Mouse (Mus musculus) myocyte (in vitro differentiated cells): ENCODE measurements at regions not wholly inside any gene's neighbourhood (a gene's known extent, or its start where the extent isn't known, plus 50 kb on each side); places are given as distances from the start of the nearest gene placed in this dataset.

Experiments used
- H3K27me3 ChIP-seq: one replicate; pipeline ENCODE4 v1.6.1; 2011; ENCODE audit not compliant: control insufficient read depth, insufficient read depth, insufficient read length
- H3K36me3 ChIP-seq: one replicate; pipeline ENCODE4 v1.6.1; 2011; ENCODE audit not compliant: control insufficient read depth, insufficient read depth
- H3K4me2 ChIP-seq: one replicate; pipeline ENCODE4 v1.6.1; 2011; ENCODE audit warnings: low read depth, control low read depth
- H3K4me3 ChIP-seq: one replicate; pipeline ENCODE4 v1.5.1; 2011; ENCODE audit warnings: mild to moderate bottlenecking, control low read depth, moderate library complexity
- H3K79me2 ChIP-seq: one replicate; pipeline ENCODE4 v1.6.1; 2011; ENCODE audit not compliant: control insufficient read depth, insufficient read depth
- H3ac ChIP-seq: one replicate; pipeline ENCODE4 v1.6.1; 2011; ENCODE audit not compliant: control insufficient read depth, insufficient read length
- CEBPB ChIP-seq: IDR thresholded peaks from 2 replicates; pipeline ENCODE4 v1.6.1; 2011; ENCODE audit warnings: mild to moderate bottlenecking, moderate library complexity; ENCODE audit not compliant: poor library complexity, insufficient read depth, severe bottlenecking
- E2F4 ChIP-seq: IDR thresholded peaks from one replicate; pipeline ENCODE4 v1.6.1; 2011; ENCODE audit warnings: mild to moderate bottlenecking, control low read depth, moderate library complexity; ENCODE audit not compliant: insufficient read depth
- MAX ChIP-seq: IDR thresholded peaks from one replicate; pipeline ENCODE4 v1.6.1; 2011; ENCODE audit warnings: low read depth, mild to moderate bottlenecking, control low read depth
- MYOD1 ChIP-seq, 3 experiments: IDR thresholded peaks; one replicate each; pipeline ENCODE4 v1.6.1; 2011; ENCODE audit warnings: control low read depth in 2 of 3, low read depth in 2 of 3, mild to moderate bottlenecking in 2 of 3, moderate library complexity in 1 of 3; ENCODE audit not compliant: insufficient read length in 2 of 3, control insufficient read depth in 1 of 3
- MYOG ChIP-seq, 3 experiments: IDR thresholded peaks; one replicate each; pipeline ENCODE4 v1.6.1; 2011; ENCODE audit warnings: control low read depth in 2 of 3, low read depth in 2 of 3, mild to moderate bottlenecking in 2 of 3; ENCODE audit not compliant: insufficient read length in 2 of 3, control insufficient read depth in 1 of 3, insufficient read depth in 1 of 3
- POLR2A ChIP-seq: IDR thresholded peaks from one replicate; pipeline ENCODE4 v1.6.1; 2011; ENCODE audit warnings: low read depth, mild to moderate bottlenecking, control low read depth, moderate library complexity; ENCODE audit not compliant: insufficient read length
- POLR2AphosphoS2 ChIP-seq: IDR thresholded peaks from one replicate; pipeline ENCODE4 v1.6.1; 2011; ENCODE audit warnings: low read depth, control low read depth; ENCODE audit not compliant: insufficient read length
- REST ChIP-seq: IDR thresholded peaks from one replicate; pipeline ENCODE4 v1.6.1; 2011; ENCODE audit warnings: mild to moderate bottlenecking, control low read depth, moderate library complexity; ENCODE audit not compliant: insufficient read depth, insufficient read length
- SRF ChIP-seq: IDR thresholded peaks from one replicate; pipeline ENCODE4 v1.6.1; 2011; ENCODE audit warnings: low read depth; ENCODE audit not compliant: control insufficient read depth, insufficient read length
- TCF12 ChIP-seq: IDR thresholded peaks from one replicate; pipeline ENCODE4 v1.6.1; 2011; ENCODE audit warnings: mild to moderate bottlenecking, control low read depth; ENCODE audit not compliant: poor library complexity, insufficient read depth, severe bottlenecking
- TCF3 ChIP-seq: IDR thresholded peaks from one replicate; pipeline ENCODE4 v1.6.1; 2011; ENCODE audit warnings: low read depth, control low read depth; ENCODE audit not compliant: insufficient read length
- USF1 ChIP-seq: IDR thresholded peaks from one replicate; pipeline ENCODE4 v1.6.1; 2011; ENCODE audit warnings: low read depth, mild to moderate bottlenecking, control low read depth, moderate library complexity

DNA sequence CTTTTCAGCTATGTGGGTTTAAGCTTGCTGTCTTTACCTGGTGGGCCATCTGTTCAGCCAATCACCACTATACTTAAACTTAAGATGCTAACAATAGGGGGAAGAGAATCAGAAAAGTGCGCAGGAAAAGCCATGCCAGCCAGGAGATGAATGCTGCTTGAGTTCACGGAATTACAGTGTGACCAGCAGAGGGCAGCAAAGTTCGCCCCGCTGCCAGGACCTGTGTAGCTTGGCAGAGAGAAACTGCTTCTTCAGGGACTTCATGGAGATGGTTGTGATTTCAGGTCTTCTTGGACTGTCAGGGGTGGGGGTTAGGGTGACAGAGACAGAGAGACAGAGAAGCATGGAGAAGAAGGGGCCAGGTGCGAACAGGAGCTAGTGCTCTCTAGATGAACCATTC is 84.3 kb upstream of the Papolg start:
- no peaks in the 10 kb centered on the region for H3K36me3 ChIP-seq
- TF ChIP-seq POLR2A (no peak), TCF3 (no peak), CEBPB (no peak), E2F4 (no peak), POLR2AphosphoS2 (no peak), REST (no peak), TCF12 (no peak), MYOG (IDR thresholded peaks at IDR 0.05; ENCODE audit: control insufficient read depth in 1 of 3, insufficient read depth in 1 of 3, insufficient read length in 2 of 3, low read depth in 2 of 3) (no peak)
- no peaks in the 10 kb centered on the region for H3K79me2 ChIP-seq
- no peak overlapping the region for H3ac ChIP-seq
- H3K4me3 ChIP-seq, result no peak overlapping the region
- H3K27me3 ChIP-seq, result peaks cover 6% of the 10 kb centered on the region
- H3K4me2 ChIP-seq, result no peak overlapping the region

DNA sequence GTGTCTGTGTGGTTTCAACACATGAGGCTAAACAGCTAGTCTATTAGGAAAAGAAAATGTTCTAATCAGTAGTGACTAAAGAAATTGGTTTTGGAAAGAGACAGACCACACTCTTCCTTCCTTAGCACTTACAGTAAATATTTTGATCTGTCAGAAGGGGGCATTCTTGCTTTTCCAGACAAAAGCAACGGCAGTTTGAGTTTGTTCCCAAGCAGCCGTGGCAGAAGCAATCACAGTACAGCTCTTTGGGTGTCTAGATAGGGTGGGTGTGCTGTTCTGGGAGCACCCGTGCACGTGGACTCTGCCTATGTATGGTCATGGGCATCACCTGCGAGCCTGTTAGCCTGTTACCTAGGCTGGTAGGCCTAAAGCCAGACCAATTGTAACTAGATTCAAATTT is 83.2 kb upstream of the Papolg start:
- Histone ChIP-seq H3K4me3 (no peak overlapping the region), H3K79me2 (no peaks in the 10 kb centered on the region), H3K27me3 (peaks cover 6% of the 10 kb centered on the region), H3K4me2 (no peak overlapping the region), H3ac (no peak overlapping the region), H3K36me3 (no peaks in the 10 kb centered on the region)
- TF ChIP-seq MAX, result no peak
- TF ChIP-seq MYOD1 (IDR thresholded peaks at IDR 0.05; ENCODE audit: control insufficient read depth in 1 of 3, insufficient read length in 2 of 3, low read depth in 2 of 3), result no peak
- no peak for TF ChIP-seq TCF3
- TF ChIP-seq E2F4, result no peak
- TF ChIP-seq MYOG (IDR thresholded peaks at IDR 0.05; ENCODE audit: control insufficient read depth in 1 of 3, insufficient read depth in 1 of 3, insufficient read length in 2 of 3, low read depth in 2 of 3), result no peak

DNA sequence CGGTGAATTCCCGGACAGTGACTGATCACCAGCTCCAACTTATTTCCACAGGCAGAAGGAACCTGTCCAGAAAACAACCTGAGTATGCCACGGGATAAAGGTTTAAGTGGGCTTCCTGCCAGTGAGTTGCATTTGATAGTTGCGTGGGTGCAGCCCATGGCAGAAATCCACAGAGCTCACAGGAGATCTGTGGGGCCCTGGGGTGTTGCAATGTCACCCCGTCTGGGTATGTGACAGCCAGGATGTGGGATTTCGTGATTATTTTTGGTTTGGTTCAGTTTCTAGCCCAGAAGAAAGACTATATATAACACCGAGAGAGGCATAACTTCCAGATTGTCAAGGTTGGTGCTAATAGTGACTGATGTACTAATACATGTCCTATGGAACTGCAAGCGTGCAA is 82.0 kb upstream of the Papolg start:
- H3K27me3 ChIP-seq, result peaks cover 6% of the 10 kb centered on the region
- H3K79me2 ChIP-seq, result no peaks in the 10 kb centered on the region
- H3K4me3 ChIP-seq, result no peak overlapping the region
- no peaks in the 10 kb centered on the region for H3K36me3 ChIP-seq
- TF ChIP-seq MAX (no peak), MYOG (IDR thresholded peaks at IDR 0.05; ENCODE audit: control insufficient read depth in 1 of 3, insufficient read depth in 1 of 3, insufficient read length in 2 of 3, low read depth in 2 of 3) (no peak), POLR2A (no peak), USF1 (no peak), CEBPB (no peak), SRF (no peak), POLR2AphosphoS2 (no peak), E2F4 (no peak), REST (no peak), MYOD1 (IDR thresholded peaks at IDR 0.05; ENCODE audit: control insufficient read depth in 1 of 3, insufficient read length in 2 of 3, low read depth in 2 of 3) (no peak), TCF3 (no peak), TCF12 (no peak)
- no peak overlapping the region for H3K4me2 ChIP-seq
- H3ac ChIP-seq, result no peak overlapping the region

DNA sequence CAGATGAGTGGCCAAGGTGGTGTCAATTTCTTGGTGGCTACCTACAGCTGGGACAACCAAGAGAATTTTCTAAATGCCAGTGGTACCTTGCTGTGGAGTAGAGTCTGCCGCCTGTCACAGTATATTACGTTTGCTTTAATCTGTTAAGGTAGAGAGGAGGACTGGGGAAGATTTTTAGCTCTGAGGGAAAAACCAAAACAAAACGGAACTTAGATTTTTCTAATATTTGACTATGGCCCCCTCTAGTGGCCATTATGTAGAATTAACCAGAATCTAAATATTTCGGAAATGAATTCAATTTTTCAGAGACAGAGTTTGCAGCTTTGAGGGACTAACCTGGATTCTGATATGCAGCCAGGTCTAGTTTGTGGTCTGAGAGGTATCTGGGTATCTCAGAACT is 59.3 kb upstream of the Papolg start:
- Histone ChIP-seq H3K79me2 (no peaks in the 10 kb centered on the region), H3K4me2 (peak overlapping the region; percentile 70), H3K4me3 (no peak overlapping the region), H3ac (no peak overlapping the region), H3K36me3 (no peaks in the 10 kb centered on the region), H3K27me3 (no peaks in the 10 kb centered on the region)
- no peak for TF ChIP-seq TCF12
- TF ChIP-seq REST, result no peak
- TF ChIP-seq MYOG (IDR thresholded peaks at IDR 0.05; ENCODE audit: control insufficient read depth in 1 of 3, insufficient read depth in 1 of 3, insufficient read length in 2 of 3, low read depth in 2 of 3), result no peak
- TF ChIP-seq USF1, result no peak

DNA sequence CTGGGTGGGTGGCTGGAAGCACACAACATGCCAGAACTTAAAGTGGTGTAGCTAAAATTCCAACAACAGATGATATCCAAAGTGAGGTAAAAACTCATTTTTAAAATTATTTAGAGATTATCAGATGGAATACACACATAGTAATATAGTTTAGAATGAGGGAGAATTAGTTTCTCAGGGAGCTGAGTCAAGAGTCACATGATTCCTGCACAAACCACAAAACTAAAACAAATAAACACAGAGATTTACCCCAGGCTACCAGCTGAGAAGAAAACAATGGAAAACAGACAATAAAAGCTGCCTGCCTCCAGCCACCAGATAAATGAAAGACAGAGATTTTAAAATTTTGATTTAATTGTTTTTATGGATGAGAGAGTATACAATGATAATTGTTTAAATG is 50.9 kb upstream of the Papolg start:
- TF ChIP-seq USF1 (peak; percentile 38), CEBPB (no peak)
- Histone ChIP-seq H3K4me2 (no peak overlapping the region), H3K36me3 (no peaks in the 10 kb centered on the region), H3K4me3 (no peak overlapping the region), H3K79me2 (no peaks in the 10 kb centered on the region), H3K27me3 (no peaks in the 10 kb centered on the region), H3ac (no peak overlapping the region)
